Mouse (Mus musculus): ENCODE measurements around the gene Zfp418.
"Not testable (repeated sequence)": the region's sequence is repeated elsewhere in the genome, so short reads cannot be mapped to it uniquely, and the experiment has no call there.

Zfp418 gene

DNA sequence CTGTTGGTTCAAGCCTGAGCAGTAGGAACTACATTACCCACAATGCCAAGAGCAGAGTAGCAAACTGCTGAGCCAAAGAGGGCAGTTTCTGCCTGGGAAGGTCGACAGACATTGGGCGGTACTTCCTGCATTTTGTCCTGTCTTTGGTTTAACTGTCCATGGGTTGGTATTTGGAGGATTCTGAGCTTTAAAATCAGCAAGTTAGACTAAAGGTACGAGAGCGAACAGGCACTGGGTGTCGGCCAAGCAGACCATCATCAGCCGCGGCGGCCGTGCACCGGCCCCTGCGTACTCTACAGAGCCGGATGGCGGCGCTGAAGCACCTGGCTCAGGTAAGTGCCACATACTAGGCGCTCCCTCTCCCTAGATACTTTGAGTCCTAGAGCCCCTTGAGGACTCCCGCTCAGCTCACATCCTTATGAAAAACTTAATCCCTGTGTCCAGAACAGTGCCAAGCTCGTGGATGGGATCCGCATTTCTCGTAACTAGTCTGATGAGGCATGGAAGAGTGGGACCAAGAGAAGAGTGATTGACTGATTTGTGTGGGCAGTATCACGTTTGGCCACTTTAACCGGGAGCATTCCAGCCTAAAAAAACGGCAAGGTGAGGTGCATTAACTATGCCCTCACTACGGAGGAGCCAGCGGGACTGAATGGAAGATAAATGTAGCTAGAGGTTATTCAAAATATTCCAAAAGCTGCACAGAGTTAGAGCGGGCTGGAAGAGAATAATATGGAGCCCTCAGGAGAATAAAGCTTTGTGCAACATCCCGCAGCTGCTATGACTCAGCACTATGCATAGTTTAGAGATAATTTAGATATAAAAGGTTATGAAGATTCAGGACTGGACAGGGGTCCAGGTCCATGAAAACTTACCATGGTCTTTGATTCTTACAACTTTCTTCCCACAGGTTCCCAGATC, at the start of gene Zfp418:
Gene Zfp418 (plus strand): TSS at position 104 of the 921 bp plus-strand sequence.
- no peak for TF ChIP-seq NANOG (IDR thresholded peaks at IDR 0.05; ENCODE audit: borderline replicate concordance, low read length)
- no peak for TF ChIP-seq CTCF (conservative IDR thresholded peaks at IDR 0.05; ENCODE audit: low read length)
- TF ChIP-seq POU5F1 (IDR thresholded peaks at IDR 0.05; ENCODE audit: borderline replicate concordance, low read length) = no peak
- H3K4me3 ChIP-seq (replicated peaks; ENCODE audit: low read length) = peak within 1 kb of the TSS; percentile 88
- H3K9me3 ChIP-seq (ENCODE audit: low read length) = peaks cover 34% of the 10 kb centered on the region
- peaks cover 29% of the 10 kb centered on the region for H3K36me3 ChIP-seq (ENCODE audit: insufficient read depth, low read length)
- peaks cover 4% of the 10 kb centered on the region for H3K4me1 ChIP-seq (replicated peaks; ENCODE audit: low read depth, low read length)
- H3K27me3 ChIP-seq (ENCODE audit: insufficient read depth, low read length) = no peaks in the 10 kb centered on the region

DNA sequence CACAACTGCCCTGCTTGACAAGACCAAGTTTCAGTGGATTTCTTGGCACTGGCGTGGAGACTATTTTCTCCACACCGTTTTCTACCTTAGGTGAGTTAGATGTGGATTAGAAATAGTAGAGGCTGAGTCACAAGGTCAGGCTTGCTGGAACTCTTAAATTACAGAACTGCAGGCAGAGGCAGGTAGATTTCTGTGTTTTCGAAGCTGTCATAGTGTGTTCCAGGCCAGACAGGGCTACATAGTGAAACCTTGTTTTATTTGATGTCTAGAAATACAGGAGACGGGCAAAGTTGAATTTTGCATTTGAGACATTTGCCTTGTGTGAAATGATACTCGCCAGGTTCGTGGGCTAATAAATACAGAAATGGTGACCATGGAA, 49.5 kb upstream of the Zfp418 start:
- H3K4me1 ChIP-seq (replicated peaks; ENCODE audit: low read depth, low read length) = peaks cover 43% of the 10 kb centered on the region
- H3K4me3 ChIP-seq (replicated peaks; ENCODE audit: low read length) = peak overlapping the region; percentile 90
- no peaks in the 10 kb centered on the region for H3K9me3 ChIP-seq (ENCODE audit: low read length)
- TF ChIP-seq CTCF (conservative IDR thresholded peaks at IDR 0.05; ENCODE audit: low read length) (no peak), POU5F1 (IDR thresholded peaks at IDR 0.05; ENCODE audit: borderline replicate concordance, low read length) (no peak), NANOG (IDR thresholded peaks at IDR 0.05; ENCODE audit: borderline replicate concordance, low read length) (no peak)
- peaks cover 55% of the 10 kb centered on the region for H3K36me3 ChIP-seq (ENCODE audit: insufficient read depth, low read length)
- H3K27me3 ChIP-seq (ENCODE audit: insufficient read depth, low read length) = no peaks in the 10 kb centered on the region

DNA sequence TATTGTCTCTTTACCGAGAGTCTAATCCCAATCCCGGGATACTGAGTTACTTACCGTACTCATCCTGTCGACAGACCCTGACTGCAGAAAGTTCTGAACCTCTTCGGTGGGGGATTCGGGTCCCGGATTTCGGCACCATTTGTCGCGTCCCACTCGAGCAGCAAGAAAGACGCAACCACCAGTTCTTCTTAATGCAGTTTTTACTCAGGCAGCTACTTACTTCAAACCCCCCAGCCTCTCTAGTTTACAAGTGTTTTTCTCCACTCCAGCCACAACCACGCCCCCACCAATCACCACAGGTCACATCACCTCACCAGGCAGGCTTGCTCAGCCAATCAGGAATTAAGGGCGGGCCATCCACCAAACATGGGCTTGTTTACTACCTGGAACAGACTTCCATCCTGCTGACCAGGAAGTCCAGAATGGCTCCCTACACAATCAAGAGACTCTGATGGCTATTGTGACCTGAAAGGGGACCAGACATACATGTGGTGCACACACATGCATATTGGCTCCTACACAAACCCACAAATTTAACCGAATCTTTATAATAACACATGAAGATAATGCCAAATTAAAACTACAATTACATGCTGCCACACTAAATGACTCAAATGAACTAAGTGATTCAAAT, 40.5 kb upstream of the Zfp418 start:
- Histone ChIP-seq H3K4me1 (replicated peaks; ENCODE audit: low read depth, low read length) (peaks cover 55% of the 10 kb centered on the region), H3K4me3 (replicated peaks; ENCODE audit: low read length) (peak overlapping the region; percentile 82), H3K36me3 (ENCODE audit: insufficient read depth, low read length) (peaks cover 24% of the 10 kb centered on the region)
- not testable (repeated sequence) for H3K9me3 ChIP-seq (ENCODE audit: low read length); H3K27me3 ChIP-seq (ENCODE audit: insufficient read depth, low read length)

DNA sequence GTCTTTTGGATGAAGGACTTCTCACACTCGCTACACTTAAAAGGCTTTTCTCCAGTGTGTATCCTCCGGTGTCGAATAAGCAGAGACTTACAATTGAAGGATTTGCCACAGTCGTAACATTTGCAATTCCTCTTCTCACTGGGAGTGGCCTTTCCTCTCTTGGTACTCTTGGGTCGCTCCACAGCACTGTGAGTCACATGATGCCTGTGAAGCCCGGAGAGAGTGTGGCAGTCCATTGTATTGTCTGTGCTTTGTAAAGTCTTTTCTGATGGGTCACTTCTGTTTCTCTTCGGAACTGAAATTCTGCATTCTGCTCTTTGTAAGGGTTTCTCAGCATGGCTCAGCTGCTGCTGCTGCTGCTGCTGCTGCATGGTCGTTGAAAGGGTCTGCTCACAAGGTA, 38.4 kb upstream of the Zfp418 start:
- H3K27me3 ChIP-seq (ENCODE audit: insufficient read depth, low read length) = no peaks in the 10 kb centered on the region
- H3K4me3 ChIP-seq (replicated peaks; ENCODE audit: low read length) = peak overlapping the region; percentile 30; the same call in 1 of the 2 replicates
- peaks cover 47% of the 10 kb centered on the region for H3K4me1 ChIP-seq (replicated peaks; ENCODE audit: low read depth, low read length)
- no peaks in the 10 kb centered on the region for H3K9me3 ChIP-seq (ENCODE audit: low read length)
- H3K36me3 ChIP-seq (ENCODE audit: insufficient read depth, low read length) = peaks cover 7% of the 10 kb centered on the region
- TF ChIP-seq NANOG (IDR thresholded peaks at IDR 0.05; ENCODE audit: borderline replicate concordance, low read length) (no peak; the same call in 1 of the 2 replicates), CTCF (conservative IDR thresholded peaks at IDR 0.05; ENCODE audit: low read length) (no peak), POU5F1 (IDR thresholded peaks at IDR 0.05; ENCODE audit: borderline replicate concordance, low read length) (no peak)

DNA sequence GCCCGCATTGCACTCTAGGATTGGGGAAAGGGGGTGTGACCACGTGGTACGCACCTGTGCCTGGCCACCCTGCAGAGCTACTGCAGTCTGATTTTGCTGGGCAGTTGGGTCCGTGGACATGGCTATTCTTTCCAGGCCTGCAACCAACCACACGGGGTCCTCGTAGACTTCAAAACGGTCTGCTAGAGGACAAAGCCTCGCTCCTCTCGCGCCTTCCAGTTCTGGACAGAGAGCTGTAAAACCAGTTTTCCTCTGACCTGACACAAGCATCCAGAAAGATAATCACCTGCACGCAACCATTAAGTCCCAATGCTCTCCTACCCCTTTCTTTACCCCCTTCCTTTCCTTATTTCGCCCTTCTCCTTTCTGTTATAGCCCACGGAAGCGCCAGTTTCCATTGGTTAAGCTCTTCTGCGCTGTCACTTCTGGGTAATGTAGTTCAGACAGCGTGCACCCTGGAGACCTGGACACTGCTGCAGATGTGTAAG, 34.7 kb upstream of the Zfp418 start, which contains the start of gene Zfp773:
Gene Zfp773 (minus strand): TSS at position 377 of the 488 bp plus-strand sequence.
- Histone ChIP-seq H3K36me3 (ENCODE audit: insufficient read depth, low read length) (peaks cover 6% of the 10 kb centered on the region; the same call in 1 of the 2 replicates), H3K4me1 (replicated peaks; ENCODE audit: low read depth, low read length) (peaks cover 38% of the 10 kb centered on the region), H3K4me3 (replicated peaks; ENCODE audit: low read length) (peak within 1 kb of the TSS; percentile 73), H3K9me3 (ENCODE audit: low read length) (no peaks in the 10 kb centered on the region), H3K27me3 (ENCODE audit: insufficient read depth, low read length) (no peaks in the 10 kb centered on the region; the same call in 1 of the 2 replicates)
- TF ChIP-seq NANOG (IDR thresholded peaks at IDR 0.05; ENCODE audit: borderline replicate concordance, low read length) (no peak), POU5F1 (IDR thresholded peaks at IDR 0.05; ENCODE audit: borderline replicate concordance, low read length) (no peak), CTCF (conservative IDR thresholded peaks at IDR 0.05; ENCODE audit: low read length) (no peak; the same call in 1 of the 2 replicates)

DNA sequence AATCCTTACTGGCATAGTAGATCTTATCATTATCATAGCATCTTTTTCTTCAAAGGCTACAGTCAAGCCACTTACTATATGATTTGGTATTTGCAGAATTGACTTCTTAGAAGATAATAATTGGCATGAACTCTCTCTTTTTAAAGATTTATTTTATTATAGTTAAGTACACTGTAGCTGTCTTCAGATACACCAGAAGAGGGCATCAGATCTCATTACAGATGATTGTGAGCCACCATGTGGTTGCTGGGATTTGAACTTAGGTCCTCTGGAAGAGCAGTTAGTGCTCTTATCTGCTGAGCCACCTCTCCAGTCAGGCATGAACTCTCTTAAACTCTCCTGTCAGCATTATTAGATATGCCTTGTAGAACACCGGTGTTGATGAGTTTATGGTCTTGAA, 26.9 kb upstream of the Zfp418 start:
- Histone ChIP-seq H3K36me3 (ENCODE audit: insufficient read depth, low read length) (no peaks in the 10 kb centered on the region), H3K4me1 (replicated peaks; ENCODE audit: low read depth, low read length) (peaks cover 13% of the 10 kb centered on the region; the same call in 1 of the 2 replicates), H3K27me3 (ENCODE audit: insufficient read depth, low read length) (no peaks in the 10 kb centered on the region), H3K9me3 (ENCODE audit: low read length) (no peaks in the 10 kb centered on the region), H3K4me3 (replicated peaks; ENCODE audit: low read length) (no peak overlapping the region)
- TF ChIP-seq POU5F1 (IDR thresholded peaks at IDR 0.05; ENCODE audit: borderline replicate concordance, low read length) (no peak), CTCF (conservative IDR thresholded peaks at IDR 0.05; ENCODE audit: low read length) (no peak), NANOG (IDR thresholded peaks at IDR 0.05; ENCODE audit: borderline replicate concordance, low read length) (no peak)

DNA sequence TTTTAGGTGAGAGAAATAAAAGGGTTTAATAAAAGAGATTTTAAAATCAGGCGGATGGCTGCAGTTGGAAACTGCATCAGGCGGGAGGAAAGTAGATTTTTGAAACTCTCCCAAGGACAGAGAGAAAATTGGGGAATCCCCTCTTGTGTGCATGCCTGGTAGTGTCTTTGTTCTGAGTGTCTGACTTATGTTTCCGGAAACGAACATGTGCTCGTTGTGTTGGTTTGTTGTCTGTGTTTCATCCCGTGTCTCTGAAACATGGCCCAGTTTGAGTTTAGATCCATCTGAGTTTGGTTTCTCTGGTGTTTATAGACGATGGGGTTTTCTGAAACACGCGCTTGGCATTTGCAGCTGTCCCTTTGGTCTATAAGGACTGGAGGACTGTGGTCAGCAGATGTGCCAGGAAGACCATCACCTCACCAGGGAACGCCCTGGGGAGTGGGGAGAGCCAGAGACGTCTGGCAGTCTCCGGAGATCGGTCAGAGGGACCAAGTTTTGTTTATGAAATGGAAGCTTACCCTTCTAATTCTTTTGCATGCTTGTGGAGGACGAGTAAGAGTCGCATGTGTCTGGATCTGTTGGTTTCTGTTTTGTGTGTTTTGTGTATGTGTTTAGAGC, 25.0 kb upstream of the Zfp418 start:
- TF ChIP-seq CTCF (conservative IDR thresholded peaks at IDR 0.05; ENCODE audit: low read length) = no peak
- no peak for TF ChIP-seq POU5F1 (IDR thresholded peaks at IDR 0.05; ENCODE audit: borderline replicate concordance, low read length)
- no peak for TF ChIP-seq NANOG (IDR thresholded peaks at IDR 0.05; ENCODE audit: borderline replicate concordance, low read length)

DNA sequence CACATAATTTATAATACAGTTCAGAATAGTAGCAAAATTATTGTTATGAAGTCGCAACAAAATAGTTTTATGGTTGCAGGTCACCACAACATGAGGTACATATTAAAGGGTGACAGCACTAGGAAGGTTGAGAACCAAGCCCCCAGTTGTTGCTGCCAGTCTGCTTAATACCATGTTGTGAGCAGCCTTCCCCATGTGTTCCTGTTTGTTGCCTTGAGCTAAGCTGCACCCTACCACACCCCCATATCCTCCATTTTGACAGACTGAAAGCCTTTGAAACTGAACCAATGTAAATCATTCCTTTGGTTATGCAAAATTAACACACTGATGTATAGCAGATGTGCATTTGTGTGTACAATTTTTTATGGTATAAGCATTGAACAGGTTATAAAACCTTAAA, 14.8 kb downstream of the Zfp418 start:
- Histone ChIP-seq H3K4me3 (replicated peaks; ENCODE audit: low read length) (no peak overlapping the region), H3K27me3 (ENCODE audit: insufficient read depth, low read length) (no peaks in the 10 kb centered on the region), H3K4me1 (replicated peaks; ENCODE audit: low read depth, low read length) (peaks cover 7% of the 10 kb centered on the region; the same call in 1 of the 2 replicates), H3K9me3 (ENCODE audit: low read length) (no peaks in the 10 kb centered on the region), H3K36me3 (ENCODE audit: insufficient read depth, low read length) (peaks cover 27% of the 10 kb centered on the region)
- TF ChIP-seq CTCF (conservative IDR thresholded peaks at IDR 0.05; ENCODE audit: low read length) (no peak), POU5F1 (IDR thresholded peaks at IDR 0.05; ENCODE audit: borderline replicate concordance, low read length) (no peak), NANOG (IDR thresholded peaks at IDR 0.05; ENCODE audit: borderline replicate concordance, low read length) (no peak)

More for the DNA sequence above, 25.0 kb upstream of the Zfp418 start:
- Histone ChIP-seq H3K4me1 (replicated peaks; ENCODE audit: low read depth, low read length) (peaks cover 13% of the 10 kb centered on the region; the same call in 1 of the 2 replicates), H3K4me3 (replicated peaks; ENCODE audit: low read length) (no peak overlapping the region), H3K36me3 (ENCODE audit: insufficient read depth, low read length) (no peaks in the 10 kb centered on the region), H3K9me3 (ENCODE audit: low read length) (no peaks in the 10 kb centered on the region), H3K27me3 (ENCODE audit: insufficient read depth, low read length) (no peaks in the 10 kb centered on the region)

Measured in E14TG2a.4 (cell line).